24 mouse cellular contexts compared by ENCODE assay signal in the genomic region with DNA sequence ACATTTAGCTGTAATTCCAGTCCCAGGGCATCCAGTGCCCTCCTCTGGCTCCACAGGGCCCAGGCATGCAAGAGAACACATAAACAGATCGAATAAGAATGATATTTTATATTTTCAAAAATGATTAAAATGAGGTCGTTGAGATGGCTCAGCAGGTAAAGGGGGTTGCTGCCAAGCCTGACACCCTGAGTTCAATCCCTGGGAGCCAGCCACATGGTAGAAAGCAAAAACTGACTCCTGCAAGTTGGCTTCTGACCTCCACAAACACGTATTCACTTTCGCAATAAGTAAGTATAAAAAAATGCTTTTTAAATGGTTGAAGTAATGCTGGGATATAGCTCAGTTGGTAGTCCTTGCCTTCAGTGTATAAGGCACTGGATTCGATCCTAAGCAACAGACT. TPM values are rescaled to one million over a fixed set of nuclear protein-coding genes. Genes with fewer than 3 reads are reported as not detected.
"Had no signal": no experiment of that assay in that cellular context is flagged by ENCODE, and none has a peak within 500 bp of the region (broad histone marks: within the 10 kb centered on the region; RNA-seq: fewer than 3 reads in every experiment).

No protein-coding gene starts in this region.

- H3K27me3 ChIP-seq: lung, embryonic 15.5 days; midbrain, embryonic 13.5 days; midbrain, embryonic 15.5 days; neural tube, embryonic 12.5 days had no signal

- DNase-seq: lung, adult 2 months; lung, postnatal 14 days; retina, postnatal 1 day; right cerebral cortex, adult 18-20 months; right cerebral cortex, postnatal 25 days; right cerebral cortex, postnatal 4 days; spleen, adult 18-20 months; thymus, adult 18-20 months; thymus, postnatal 14 days; thymus, postnatal 36 days had no signal

- H3K4me2 ChIP-seq: lung, embryonic 15.5 days; midbrain, embryonic 11.5 days; midbrain, embryonic 13.5 days; midbrain, embryonic 15.5 days; neural tube, embryonic 12.5 days had no signal

- H3K36me3 ChIP-seq: lung, embryonic 15.5 days; midbrain, embryonic 13.5 days; midbrain, embryonic 15.5 days; neural tube, embryonic 12.5 days had no signal

- H3K4me1 ChIP-seq: lung, embryonic 15.5 days; midbrain, embryonic 13.5 days; midbrain, embryonic 15.5 days; neural tube, embryonic 12.5 days had no signal

- ATAC-seq: lung, postnatal 0 days; midbrain, embryonic 13.5 days; midbrain, embryonic 15.5 days had no signal

- H3K27ac ChIP-seq: lung, embryonic 15.5 days; macrophage; midbrain, embryonic 13.5 days; midbrain, embryonic 15.5 days; neural tube, embryonic 12.5 days had no signal

- H3K4me3 ChIP-seq: lung, embryonic 15.5 days; megakaryocyte, embryonic 14.5 days; midbrain, embryonic 13.5 days; midbrain, embryonic 15.5 days; neural tube, embryonic 12.5 days had no signal

- H3K9ac ChIP-seq: lung, embryonic 15.5 days; midbrain, embryonic 13.5 days; midbrain, embryonic 15.5 days; neural tube, embryonic 12.5 days had no signal

- H3K9me3 ChIP-seq: lung, embryonic 15.5 days; midbrain, embryonic 13.5 days; midbrain, embryonic 15.5 days; neural tube, embryonic 12.5 days had no signal

RNA-seq across cellular contexts. Expression of gene Elovl3, which starts 20.9 kb away (rescaled TPM):
- total RNA-seq: megakaryocyte progenitor cell, adult 5-6 weeks; monocyte, adult 5-6 weeks had no signal
- polyA plus RNA-seq: lung, embryonic 15.5 days; lung, postnatal 0 days; macrophage; midbrain, embryonic 11.5 days; neural tube, embryonic 12.5 days; neural tube, embryonic 14.5 days; small intestine, adult 2 months; stomach, embryonic 14.5 days had no signal

RNA-seq across cellular contexts. Expression of gene Pitx3, which starts 37.3 kb away (rescaled TPM):
- total RNA-seq: megakaryocyte progenitor cell, adult 5-6 weeks; monocyte, adult 5-6 weeks had no signal
- polyA plus RNA-seq: lung, postnatal 0 days; macrophage; neural tube, embryonic 14.5 days; small intestine, adult 2 months; stomach, embryonic 14.5 days; thymus, postnatal 0 days had no signal
